8 mouse cellular contexts compared by ENCODE assay signal in the genomic region with DNA sequence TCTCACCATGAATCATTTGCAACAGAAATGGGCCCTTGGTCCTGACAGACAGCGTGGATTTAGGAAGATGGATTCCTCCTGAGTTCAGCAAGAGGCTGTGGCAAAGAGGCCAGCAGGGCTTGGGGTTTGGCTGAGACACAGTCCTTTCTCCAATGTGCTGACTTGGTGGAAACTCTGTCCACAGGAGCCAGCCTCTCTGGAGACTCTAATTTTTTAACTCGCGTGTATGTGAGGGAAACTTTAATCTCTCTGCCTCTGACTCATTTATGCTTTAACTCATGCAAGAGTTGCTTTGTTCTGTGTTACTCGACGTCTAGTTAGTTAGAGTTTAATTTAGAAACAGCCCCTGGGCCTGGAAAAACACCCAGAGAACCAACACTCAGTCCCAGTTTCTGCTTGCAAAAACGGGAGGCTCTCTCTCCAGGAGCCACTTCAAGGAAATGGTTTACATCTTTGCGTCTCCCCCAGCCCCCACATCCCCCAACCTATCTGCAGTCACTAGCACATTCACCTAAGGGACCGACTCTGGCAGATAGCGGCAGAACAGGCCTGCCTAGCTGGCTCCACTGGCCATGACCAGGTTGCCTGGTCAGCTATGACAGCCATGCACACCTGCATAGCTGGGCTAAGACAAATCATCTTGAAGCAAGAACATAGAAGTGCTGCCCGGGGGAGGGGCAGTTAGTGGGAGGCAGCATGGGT. TPM values are rescaled to one million over a fixed set of nuclear protein-coding genes. Genes with fewer than 3 reads are reported as not detected.
DNase-seq lines count a peak whose midpoint lies in the region; ATAC-seq and TF ChIP-seq lines count a peak whose summit lies in the region.

No protein-coding gene starts in this region.

- no peaks in the 10 kb centered on the region for H3K27me3 ChIP-seq in lung, postnatal 0 days (replicated peaks; ENCODE audit: insufficient read depth, low read length)
- no peaks in the 10 kb centered on the region for H3K27me3 ChIP-seq in stomach, embryonic 16.5 days (ENCODE audit: control insufficient read depth, insufficient read depth, low read length)

- no peak for ATAC-seq in lung, postnatal 0 days
- peak; percentile 66; the same call in 1 of the 2 replicates for ATAC-seq in stomach, embryonic 16.5 days (ENCODE audit: insufficient read depth, low FRiP score)

- no peak overlapping the region for H3K4me2 ChIP-seq in lung, postnatal 0 days (replicated peaks; ENCODE audit: low read depth, low read length)
- no peak overlapping the region for H3K4me2 ChIP-seq in stomach, embryonic 16.5 days (ENCODE audit: low read depth, low read length)

- intact Hi-C loops in left cerebral cortex, adult 2 months (cut with DNase I), result no loop called here

- no peak overlapping the region for H3K4me3 ChIP-seq in lung, postnatal 0 days (ENCODE audit: low read depth, low read length)
- no peak overlapping the region for H3K4me3 ChIP-seq in lung, adult 2 months (replicated peaks; ENCODE audit: extremely low read depth, low read depth, low read length)
- H3K4me3 ChIP-seq in stomach, embryonic 16.5 days (replicated peaks; ENCODE audit: low read length), result no peak overlapping the region
- no peak overlapping the region for H3K4me3 ChIP-seq in left cerebral cortex, adult 2 months

- no peak for TF ChIP-seq CTCF in lung, postnatal 0 days (IDR thresholded peaks at IDR 0.05)
- no peak for TF ChIP-seq CTCF in lung, adult 2 months (IDR thresholded peaks at IDR 0.05; ENCODE audit: insufficient read depth, low read length)
- no peak for TF ChIP-seq CTCF in left cerebral cortex, adult 2 months (IDR thresholded peaks at IDR 0.05)

- no peaks in the 10 kb centered on the region for H3K4me1 ChIP-seq in lung, postnatal 0 days (ENCODE audit: insufficient read depth, low read depth, low read length)
- H3K4me1 ChIP-seq in lung, adult 2 months (ENCODE audit: control insufficient read depth, insufficient read depth, low read length), result no peaks in the 10 kb centered on the region
- H3K4me1 ChIP-seq in stomach, embryonic 16.5 days (ENCODE audit: control insufficient read depth, insufficient read depth, low read length), result peaks cover 8% of the 10 kb centered on the region; the same call in 1 of the 2 replicates

- DNase-seq in cerebellum, adult 11-12 months, result peak; percentile 33
- DNase-seq in cerebellum, adult 11 months, result no peak
- peak; percentile 17 for DNase-seq in lung, postnatal 0 days (ENCODE audit: low spot score)
- DNase-seq in lung, adult 2 months, result no peak
- DNase-seq in kidney, adult 9 months, result peak; percentile 30
- no peak for DNase-seq in left cerebral cortex, adult 2 months (ENCODE audit: extremely low spot score in 1 of 2, low spot score in 2 of 2)
- DNase-seq in left cerebral cortex, adult 9 months (ENCODE audit: low spot score in 2 of 2), result no peak

- TF ChIP-seq EP300 in lung, postnatal 0 days (IDR thresholded peaks at IDR 0.05), result no peak

- H3K36me3 ChIP-seq in lung, postnatal 0 days (ENCODE audit: insufficient read depth, low read length), result no peaks in the 10 kb centered on the region
- no peaks in the 10 kb centered on the region for H3K36me3 ChIP-seq in stomach, embryonic 16.5 days (ENCODE audit: control insufficient read depth, insufficient read depth, low read length)

- H3K9me3 ChIP-seq in lung, postnatal 0 days (ENCODE audit: low read length), result no peaks in the 10 kb centered on the region
- no peaks in the 10 kb centered on the region for H3K9me3 ChIP-seq in stomach, embryonic 16.5 days (replicated peaks; ENCODE audit: control insufficient read depth, low read length)

- H3K9ac ChIP-seq in lung, postnatal 0 days (replicated peaks; ENCODE audit: low read depth), result no peak overlapping the region
- H3K9ac ChIP-seq in stomach, embryonic 16.5 days (ENCODE audit: low read length), result no peak overlapping the region

- H3K27ac ChIP-seq in lung, postnatal 0 days (ENCODE audit: low read length), result no peak overlapping the region
- peak overlapping the region; percentile 38 for H3K27ac ChIP-seq in stomach, embryonic 16.5 days (ENCODE audit: low read length)
- H3K27ac ChIP-seq in left cerebral cortex, adult 2 months, result no peak overlapping the region

- WGBS in lung, postnatal 0 days, result 44% methylated on average over 10 of the region's 10 CpGs
- WGBS in lung, adult 2 months, result 59% methylated on average over 10 of the region's 10 CpGs
- WGBS in stomach, embryonic 16.5 days, result 43% methylated on average over 10 of the region's 10 CpGs

- no peak for TF ChIP-seq POLR2A in lung, adult 2 months (IDR thresholded peaks at IDR 0.05; ENCODE audit: borderline replicate concordance, extremely low read depth, low read depth, low read length)

RNA-seq across cellular contexts. Expression of gene Slc24a5, which starts 34.7 kb away (rescaled TPM):
- 0.88 and 2.0 TPM in 2 replicates for polyA plus RNA-seq in lung, postnatal 0 days (2015; fragmentation: Nextera tagmentation; extraction: Ambion mirVana)
- polyA plus RNA-seq in lung, adult 2 months (2012; rRNA removed), result 0.07 TPM in 1 of 2 replicates, not detected in the other
- polyA plus RNA-seq in stomach, embryonic 16.5 days (2015; fragmentation: Nextera tagmentation; extraction: Ambion mirVana), result 1.9 and 2.1 TPM in 2 replicates
- total RNA-seq in left cerebral cortex, adult 2 months (2021), result under 1 TPM in 1 of 2 experiments, not detected in 1; 0.23 TPM

Comparison
In these comparisons a context has a peak if more than half of its experiments do, and no peak if none do; other contexts are left out.
1. DNase-seq: peak in cerebellum, adult 11-12 months (single experiment), lung, postnatal 0 days (single experiment) and kidney, adult 9 months (single experiment); none in cerebellum, adult 11 months (single experiment), lung, adult 2 months (single experiment), left cerebral cortex, adult 2 months (0 of 2) and left cerebral cortex, adult 9 months (0 of 2).